Mouse (Mus musculus): ENCODE results near the gene Tfam. TPM values are rescaled to one million over a fixed set of nuclear protein-coding genes. Genes with fewer than 3 reads are reported as not detected.

Tfam gene
- total RNA-seq (2014; rRNA removed) (14.1 and 16.7 TPM in 2 replicates), polyA plus RNA-seq (2015; fragmentation: Nextera tagmentation; extraction: Ambion mirVana) (37.9 and 43.5 TPM in 2 replicates)

- Histone ChIP-seq H3K4me2 (ENCODE audit: low read depth, low read length, poor library complexity, severe bottlenecking) (peak within 1 kb of the TSS; percentile 89), H3K9ac (replicated peaks; ENCODE audit: low read length, poor library complexity, severe bottlenecking) (peak within 1 kb of the TSS; percentile 85), H3K4me3 (ENCODE audit: low read depth, low read length) (peak within 1 kb of the TSS; percentile 90), H3K9me3 (ENCODE audit: low read length) (no peaks in the 10 kb centered on the region), H3K27me3 (ENCODE audit: insufficient read depth, low read length) (no peaks in the 10 kb centered on the region), H3K27ac (ENCODE audit: low read depth, low read length) (peak within 1 kb of the TSS; percentile 68), H3K4me1 (ENCODE audit: insufficient read depth, low read length) (no peaks in the 10 kb centered on the region), H3K36me3 (ENCODE audit: insufficient read depth, low read length) (peaks cover 7% of the 10 kb centered on the region; the same call in 1 of the 2 replicates)
- ATAC-seq (ENCODE audit: low FRiP score) (no peak), DNase-seq (ENCODE audit: low spot score) (no peak)
- WGBS = 5% methylated on average over 7 of the region's 7 CpGs
- TF ChIP-seq CTCF (IDR thresholded peaks at IDR 0.05) = no peak
These were observed at the start of gene Tfam for GRCm38 (mm10) chr10:71238240-71238554. Tfam (minus strand) TSS chr10:71238280.

GRCm38 (mm10) chr10:71285126-71285580 is 47.1 kb upstream of the Tfam start, which contains the start of gene Ube2d1:
Ube2d1 (minus strand) TSS chr10:71285262.
- Histone ChIP-seq H3K27me3 (ENCODE audit: insufficient read depth, low read length) (no peaks in the 10 kb centered on the region), H3K36me3 (ENCODE audit: insufficient read depth, low read length) (no peaks in the 10 kb centered on the region), H3K4me1 (ENCODE audit: insufficient read depth, low read length) (peaks cover 11% of the 10 kb centered on the region), H3K4me3 (ENCODE audit: low read depth, low read length) (peak within 1 kb of the TSS; percentile 61), H3K27ac (ENCODE audit: low read depth, low read length) (peak within 1 kb of the TSS; percentile 88), H3K9ac (replicated peaks; ENCODE audit: low read length, poor library complexity, severe bottlenecking) (peak within 1 kb of the TSS; percentile 75), H3K4me2 (ENCODE audit: low read depth, low read length, poor library complexity, severe bottlenecking) (peak within 1 kb of the TSS; percentile 63), H3K9me3 (ENCODE audit: low read length) (no peaks in the 10 kb centered on the region)
- ATAC-seq (ENCODE audit: low FRiP score) (peak; percentile 92), DNase-seq (ENCODE audit: low spot score) (peak; percentile 87)
- WGBS = under 1% methylated on average over 48 of the region's 50 CpGs
- no peak for TF ChIP-seq CTCF (IDR thresholded peaks at IDR 0.05)

- Histone ChIP-seq H3K4me3 (ENCODE audit: low read depth, low read length) (peak overlapping the region; percentile 61), H3K4me1 (ENCODE audit: insufficient read depth, low read length) (peaks cover 11% of the 10 kb centered on the region), H3K27ac (ENCODE audit: low read depth, low read length) (peak overlapping the region; percentile 88), H3K27me3 (ENCODE audit: insufficient read depth, low read length) (no peaks in the 10 kb centered on the region), H3K4me2 (ENCODE audit: low read depth, low read length, poor library complexity, severe bottlenecking) (peak overlapping the region; percentile 63), H3K9ac (replicated peaks; ENCODE audit: low read length, poor library complexity, severe bottlenecking) (peak overlapping the region; percentile 75), H3K36me3 (ENCODE audit: insufficient read depth, low read length) (no peaks in the 10 kb centered on the region), H3K9me3 (ENCODE audit: low read length) (no peaks in the 10 kb centered on the region)
- TF ChIP-seq CTCF (IDR thresholded peaks at IDR 0.05) = no peak
- DNase-seq (ENCODE audit: low spot score) (peak; percentile 49), ATAC-seq (ENCODE audit: low FRiP score) (peak; percentile 82)
- WGBS = under 1% methylated on average over 39 of the region's 41 CpGs
These were observed 46.5 kb upstream of the Tfam start for GRCm38 (mm10) chr10:71284511-71285125.

- 9% methylated on average over 8 of the region's 8 CpGs for WGBS
These were observed 46.0 kb upstream of the Tfam start for GRCm38 (mm10) chr10:71284131-71284510.

GRCm38 (mm10) chr10:71273008-71273739 is 35.1 kb upstream of the Tfam start:
- DNase-seq (ENCODE audit: low spot score) = peak; percentile 42
- TF ChIP-seq CTCF (IDR thresholded peaks at IDR 0.05) = no peak
- Histone ChIP-seq H3K9ac (replicated peaks; ENCODE audit: low read length, poor library complexity, severe bottlenecking) (no peak overlapping the region), H3K4me2 (ENCODE audit: low read depth, low read length, poor library complexity, severe bottlenecking) (no peak overlapping the region), H3K27ac (ENCODE audit: low read depth, low read length) (no peak overlapping the region), H3K27me3 (ENCODE audit: insufficient read depth, low read length) (no peaks in the 10 kb centered on the region), H3K9me3 (ENCODE audit: low read length) (no peaks in the 10 kb centered on the region), H3K4me3 (ENCODE audit: low read depth, low read length) (no peak overlapping the region), H3K4me1 (ENCODE audit: insufficient read depth, low read length) (peaks cover 7% of the 10 kb centered on the region; the same call in 1 of the 2 replicates), H3K36me3 (ENCODE audit: insufficient read depth, low read length) (no peaks in the 10 kb centered on the region)
- peak; percentile 13; the same call in 1 of the 2 replicates for ATAC-seq (ENCODE audit: low FRiP score)
- 57% methylated on average over 9 of the region's 9 CpGs for WGBS

More at GRCm38 (mm10) chr10:71284131-71284510, 46.0 kb upstream of the Tfam start:
- H3K27me3 ChIP-seq (ENCODE audit: insufficient read depth, low read length) = no peaks in the 10 kb centered on the region
- peak overlapping the region; percentile 88 for H3K27ac ChIP-seq (ENCODE audit: low read depth, low read length)
- H3K9me3 ChIP-seq (ENCODE audit: low read length) = no peaks in the 10 kb centered on the region
- peak overlapping the region; percentile 61 for H3K4me3 ChIP-seq (ENCODE audit: low read depth, low read length)
- peak overlapping the region; percentile 63 for H3K4me2 ChIP-seq (ENCODE audit: low read depth, low read length, poor library complexity, severe bottlenecking)
- no peak for TF ChIP-seq CTCF (IDR thresholded peaks at IDR 0.05)
- peak overlapping the region; percentile 75 for H3K9ac ChIP-seq (replicated peaks; ENCODE audit: low read length, poor library complexity, severe bottlenecking)
- H3K36me3 ChIP-seq (ENCODE audit: insufficient read depth, low read length) = no peaks in the 10 kb centered on the region
- no peak for ATAC-seq (ENCODE audit: low FRiP score)
- no peak for DNase-seq (ENCODE audit: low spot score)
- H3K4me1 ChIP-seq (ENCODE audit: insufficient read depth, low read length) = peaks cover 11% of the 10 kb centered on the region

- no peak overlapping the region for H3K27ac ChIP-seq (ENCODE audit: low read depth, low read length)
- H3K9ac ChIP-seq (replicated peaks; ENCODE audit: low read length, poor library complexity, severe bottlenecking) = no peak overlapping the region
- H3K4me1 ChIP-seq (ENCODE audit: insufficient read depth, low read length) = peaks cover under 1% of the 10 kb centered on the region; the same call in 1 of the 2 replicates
- no peak for DNase-seq (ENCODE audit: low spot score)
- H3K36me3 ChIP-seq (ENCODE audit: insufficient read depth, low read length) = no peaks in the 10 kb centered on the region
- H3K4me2 ChIP-seq (ENCODE audit: low read depth, low read length, poor library complexity, severe bottlenecking) = no peak overlapping the region
- no peaks in the 10 kb centered on the region for H3K9me3 ChIP-seq (ENCODE audit: low read length)
- ATAC-seq (ENCODE audit: low FRiP score) = no peak
- H3K27me3 ChIP-seq (ENCODE audit: insufficient read depth, low read length) = no peaks in the 10 kb centered on the region
- WGBS = 79% methylated on average over 2 of the region's 2 CpGs
- no peak for TF ChIP-seq CTCF (IDR thresholded peaks at IDR 0.05)
- H3K4me3 ChIP-seq (ENCODE audit: low read depth, low read length) = no peak overlapping the region
These were observed 29.9 kb upstream of the Tfam start for GRCm38 (mm10) chr10:71267973-71268372.
